Mouse (Mus musculus) spleen, adult 2 months (tissue): ENCODE data around the gene Fezf2.

Experiments used
- CTCF ChIP-seq: fragments of 200-500 bp; IDR thresholded peaks from 2 replicates; pipeline ENCODE4 v1.5.1; 2011; ENCODE audit warnings: mild to moderate bottlenecking, inconsistent platforms; ENCODE audit not compliant: insufficient read depth, insufficient read length, insufficient replicate concordance; ENCODE audit errors: extremely low read depth
- POLR2A ChIP-seq: fragments of 200-500 bp; IDR thresholded peaks from 2 replicates; pipeline ENCODE4 v1.6.1; 2011; ENCODE audit warnings: low read depth, low read length, inconsistent platforms

- no peak for TF ChIP-seq CTCF
- no peak for TF ChIP-seq POLR2A
Measured at GRCm38 (mm10) chr14:12343451-12343941, 4.5 kb downstream of the Fezf2 start.
